Mouse (Mus musculus): Measurements from ENCODE around the gene Lgi4.

DNA sequence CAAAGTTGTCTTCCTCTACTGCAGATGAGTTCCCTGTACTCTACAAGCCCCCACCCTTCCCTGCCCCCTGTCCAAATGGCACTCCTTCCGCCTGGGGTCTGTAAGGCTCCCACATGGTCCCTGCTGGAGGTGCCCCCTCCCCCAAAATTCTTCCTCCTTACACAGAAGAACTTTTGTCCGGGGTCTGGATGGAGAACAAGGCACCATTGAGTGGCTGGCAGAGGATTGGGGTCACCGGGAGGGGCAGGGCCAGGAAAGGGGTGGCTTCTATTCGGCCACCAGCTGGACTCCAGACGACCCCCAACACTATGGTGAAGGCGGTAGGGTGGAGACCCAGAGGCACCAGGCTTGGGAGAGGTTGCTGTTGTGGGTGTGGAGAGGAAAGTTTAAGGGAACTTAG lies 18.3 kb downstream of the Lgi4 start:
- TF ChIP-seq CTCF (IDR thresholded peaks at IDR 0.05; ENCODE audit: low read depth) (no peak), EP300 (optimal IDR thresholded peaks at IDR 0.05) (no peak)

All from stomach, postnatal 0 days (tissue).